In genomic region chr6:36810448-36810847, GRCm38 (mm10) we compare ENCODE assay signal across 8 mouse cellular contexts. TPM values are rescaled to one million over a fixed set of nuclear protein-coding genes. Genes with fewer than 3 reads are reported as not detected.
DNase-seq lines count a peak whose midpoint lies in the region; ATAC-seq and TF ChIP-seq lines count a peak whose summit lies in the region.

No protein-coding gene starts in this region.

- peak overlapping the region; percentile 80 for H3K4me3 ChIP-seq in layer of hippocampus, adult 2 months
- H3K4me3 ChIP-seq in forebrain, embryonic 10.5 days = peak overlapping the region; percentile 62
- H3K4me3 ChIP-seq in intestine, postnatal 0 days (ENCODE audit: low read depth, low read length) = no peak overlapping the region
- peak overlapping the region; percentile 65; the same call in 1 of the 2 replicates for H3K4me3 ChIP-seq in olfactory bulb, adult 2 months (ENCODE audit: insufficient read depth, low read depth, low read length)

- peak overlapping the region; percentile 63 for H3K4me2 ChIP-seq in intestine, postnatal 0 days (replicated peaks; ENCODE audit: low read depth)

- TF ChIP-seq CTCF in layer of hippocampus, adult 2 months (conservative IDR thresholded peaks at IDR 0.05) = no peak
- no peak for TF ChIP-seq CTCF in intestine, postnatal 0 days (IDR thresholded peaks at IDR 0.05; ENCODE audit: low read depth)
- no peak for TF ChIP-seq CTCF in olfactory bulb, adult 2 months (IDR thresholded peaks at IDR 0.05; ENCODE audit: insufficient read depth, low read depth, low read length)

- peak overlapping the region; percentile 93 for H3K27ac ChIP-seq in layer of hippocampus, adult 2 months
- H3K27ac ChIP-seq in forebrain, embryonic 10.5 days = peak overlapping the region; percentile 92
- no peak overlapping the region for H3K27ac ChIP-seq in intestine, postnatal 0 days (ENCODE audit: low read depth, low read length)
- H3K27ac ChIP-seq in olfactory bulb, adult 2 months (ENCODE audit: insufficient read depth, low read depth, low read length) = peak overlapping the region; percentile 68; the same call in 1 of the 2 replicates

- intact Hi-C loops in left cerebral cortex, postnatal 25 days (cut with DNase I) = loop anchor here (10.0 kb wide), 2 partner anchors 206 to 224 kb away; no protein-coding TSS in a partner anchor

- no peak overlapping the region for H3K9ac ChIP-seq in intestine, postnatal 0 days (ENCODE audit: low read depth, low read length)

- peaks cover 53% of the 10 kb centered on the region for H3K27me3 ChIP-seq in forebrain, embryonic 10.5 days (ENCODE audit: poor library complexity, severe bottlenecking)
- 0 out of 2 replicates have a peak, but pooled peaks cover 4% of the 10 kb centered on the region for H3K27me3 ChIP-seq in intestine, postnatal 0 days (replicated peaks; ENCODE audit: control insufficient read depth, insufficient read depth, low read length)

- H3K4me1 ChIP-seq in forebrain, embryonic 10.5 days = peaks cover 39% of the 10 kb centered on the region
- H3K4me1 ChIP-seq in intestine, postnatal 0 days (replicated peaks; ENCODE audit: control insufficient read depth, insufficient read depth, low read length) = no peaks in the 10 kb centered on the region
- H3K4me1 ChIP-seq in olfactory bulb, adult 2 months (ENCODE audit: control insufficient read depth, insufficient read depth, low read length) = peaks cover 11% of the 10 kb centered on the region

- H3K9me3 ChIP-seq in forebrain, embryonic 10.5 days = no peaks in the 10 kb centered on the region
- no peaks in the 10 kb centered on the region for H3K9me3 ChIP-seq in intestine, postnatal 0 days (ENCODE audit: control insufficient read depth)

- no peak for DNase-seq in layer of hippocampus, adult 2 months (ENCODE audit: low spot score in 2 of 2)
- DNase-seq in layer of hippocampus, adult 8-10 months (ENCODE audit: low spot score in 2 of 2) = no peak
- DNase-seq in forebrain, embryonic 10.5 days (ENCODE audit: extremely low spot score, low spot score) = peak; percentile 19
- no peak for DNase-seq in left cerebral cortex, postnatal 25 days (ENCODE audit: low spot score in 2 of 2)
- no peak for DNase-seq in adrenal gland, postnatal 10 days

- no peak for TF ChIP-seq POLR2A in olfactory bulb, adult 2 months (IDR thresholded peaks at IDR 0.05; ENCODE audit: insufficient read depth, low read depth, low read length)

- ATAC-seq in intestine, postnatal 0 days = no peak
- ATAC-seq in granulocyte monocyte progenitor cell, adult 5-6 weeks (replicated peaks; ENCODE audit: poor library complexity, severe bottlenecking) = no peak

- peaks cover 16% of the 10 kb centered on the region for H3K36me3 ChIP-seq in forebrain, embryonic 10.5 days (replicated peaks)
- H3K36me3 ChIP-seq in intestine, postnatal 0 days (ENCODE audit: control insufficient read depth, insufficient read depth) = no peaks in the 10 kb centered on the region

- WGBS in forebrain, embryonic 10.5 days = 8% methylated on average over 5 of the region's 5 CpGs
- WGBS in intestine, postnatal 0 days = 34% methylated on average over 5 of the region's 5 CpGs
- WGBS in olfactory bulb, adult 2 months = 11% methylated on average over 5 of the region's 5 CpGs

RNA-seq across cellular contexts. Expression of gene Ptn, which starts 0.4 kb away (rescaled TPM):
- 100 to 1,000 TPM; 217 to 220 TPM for total RNA-seq in layer of hippocampus, adult 2 months (2021)
- 100 to 1,000 TPM; 192 to 240 (median 216) TPM for total RNA-seq in layer of hippocampus, adult 8-10 months (2022)
- 142 and 150 TPM in 2 replicates for polyA plus RNA-seq in forebrain, embryonic 10.5 days (2016; fragmentation: Nextera tagmentation; extraction: Ambion mirVana)
- polyA plus RNA-seq in intestine, postnatal 0 days (2015; fragmentation: Nextera tagmentation; extraction: Ambion mirVana) = 120 and 128 TPM in 2 replicates
- 318 TPM in 1 of 2 replicates, not detected in the other for polyA plus RNA-seq in olfactory bulb, adult 2 months (2012; ENCODE audit: insufficient read depth, insufficient read length, low replicate concordance, missing spikeins)
- total RNA-seq in granulocyte monocyte progenitor cell, adult 5-6 weeks (2014; fragmentation: Nextera tagmentation) = not detected in 2 replicates
- total RNA-seq in granulocyte monocyte progenitor cell, adult 5-6 weeks (2017) = not detected in 2 replicates
- 100 to 1,000 TPM; 440 to 472 TPM for total RNA-seq in left cerebral cortex, postnatal 25 days (2021)
- 10 to 100 TPM; 59.9 to 65.6 TPM for total RNA-seq in adrenal gland, postnatal 10 days (2021)

Comparison
In these comparisons a context has a peak if more than half of its experiments do, and no peak if none do; other contexts are left out.
1. RNA of gene Ptn, which starts 0.4 kb away (total RNA-seq): 440 to 472 TPM in left cerebral cortex, postnatal 25 days, 192 to 240 TPM in layer of hippocampus, adult 8-10 months, 217 to 220 TPM in layer of hippocampus, adult 2 months and 59.9 to 65.6 TPM in adrenal gland, postnatal 10 days; not detected in granulocyte monocyte progenitor cell, adult 5-6 weeks; every median in the first group is over 10 times any median in the second.